Mouse (Mus musculus) forebrain, embryonic 14.5 days (tissue): Measurements from ENCODE around the gene Gemin4. TPM values are rescaled to one million over a fixed set of nuclear protein-coding genes. Genes with fewer than 3 reads are reported as not detected.

Experiments used
- ATAC-seq: fragments of 200-750 bp; cut with Nextera tagmentation; 2 replicates; pipeline ENCODE4 v1.8.0; 2017; ENCODE audit warnings: mild to moderate bottlenecking, moderate library complexity
- DNase-seq: peaks from one replicate; pipeline ENCODE4 v3.0.0-alpha.2; 2015; ENCODE audit warnings: low spot score
- H3K27ac ChIP-seq: fragments of 300-500 bp; sonication (generic); 2 replicates; pipeline ENCODE4 v1.5.1; 2014; ENCODE audit warnings: low read depth, mild to moderate bottlenecking, control low read depth, low read length, moderate library complexity
- H3K27me3 ChIP-seq: fragments of 300-500 bp; sonication (generic); replicated peaks from 2 replicates; pipeline ENCODE4 v1.6.1; 2014; ENCODE audit warnings: low read length, control low read depth, mixed read lengths; ENCODE audit not compliant: control insufficient read depth, insufficient read depth
- H3K36me3 ChIP-seq: fragments of 300-500 bp; sonication (generic); 2 replicates; pipeline ENCODE4 v1.6.1; 2014; ENCODE audit warnings: low read length, control low read depth; ENCODE audit not compliant: control insufficient read depth, insufficient read depth
- H3K4me1 ChIP-seq: fragments of 300-500 bp; sonication (generic); 2 replicates; pipeline ENCODE4 v1.6.1; 2014; ENCODE audit warnings: antibody characterized with exemption, low read length, control low read depth; ENCODE audit not compliant: control insufficient read depth, insufficient read depth
- H3K4me2 ChIP-seq: fragments of 300-500 bp; sonication (generic); 2 replicates; pipeline ENCODE4 v1.6.1; 2014; ENCODE audit warnings: mild to moderate bottlenecking, control low read depth, low read length
- H3K4me3 ChIP-seq: fragments of 300-500 bp; sonication (generic); 2 replicates; pipeline ENCODE4 v1.5.1; 2014; ENCODE audit warnings: low read depth, low read length, control low read depth
- H3K9ac ChIP-seq: fragments of 300-500 bp; sonication (generic); 2 replicates; pipeline ENCODE4 v1.6.1; 2014; ENCODE audit warnings: mild to moderate bottlenecking, low read length, control low read depth, moderate library complexity
- H3K9me3 ChIP-seq: fragments of 300-500 bp; sonication (generic); replicated peaks from 2 replicates; pipeline ENCODE4 v1.6.1; 2016; ENCODE audit warnings: low read length, control low read depth, mixed read lengths; ENCODE audit not compliant: control insufficient read depth
- WGBS: fragments of 180-500 bp; shearing (Covaris S2); extraction: QIAGEN DNeasy Blood & Tissue Kit; methylation state at CpG from one replicate; pipeline ENCODE4 v1.1.7; 2014; 5-methylcytosine and 5-hydroxymethylcytosine counted together
- polyA plus RNA-seq: library from polyadenylated mRNA; unstranded; fragments of >200 nt; fragmentation: Nextera tagmentation; extraction: Ambion mirVana; gene quantifications from 2 replicates; pipeline ENCODE4 v1.2.1, GENCODE M21; 2014

Gemin4 gene
- polyA plus RNA-seq, 1 experiment from 2014 or later: 25.7 TPM

GRCm38 (mm10) chr11:76253918-76254264 lies 36.4 kb upstream of the Gemin4 start:
- no peak overlapping the region for H3K27ac ChIP-seq
- H3K9me3 ChIP-seq: no peaks in the 10 kb centered on the region
- no peak overlapping the region for H3K9ac ChIP-seq
- DNase-seq: no peak
- no peak for ATAC-seq
- H3K4me3 ChIP-seq: no peak overlapping the region
- H3K4me2 ChIP-seq: no peak overlapping the region
- peaks cover 9% of the 10 kb centered on the region for H3K4me1 ChIP-seq
- H3K27me3 ChIP-seq: no peaks in the 10 kb centered on the region
- WGBS: 74% methylated on average over 4 of the region's 4 CpGs
- H3K36me3 ChIP-seq: peaks cover 22% of the 10 kb centered on the region

GRCm38 (mm10) chr11:76253145-76253917 lies 35.9 kb upstream of the Gemin4 start:
- peaks cover 9% of the 10 kb centered on the region for H3K4me1 ChIP-seq
- H3K27ac ChIP-seq: no peak overlapping the region
- H3K36me3 ChIP-seq: peaks cover 26% of the 10 kb centered on the region
- H3K27me3 ChIP-seq: no peaks in the 10 kb centered on the region
- peak; percentile 89 for DNase-seq
- no peak overlapping the region for H3K4me2 ChIP-seq
- no peak overlapping the region for H3K9ac ChIP-seq
- H3K4me3 ChIP-seq: no peak overlapping the region
- no peaks in the 10 kb centered on the region for H3K9me3 ChIP-seq
- peak; percentile 87 for ATAC-seq
- WGBS: 53% methylated on average over 5 of the region's 5 CpGs

GRCm38 (mm10) chr11:76252036-76252435 lies 34.6 kb upstream of the Gemin4 start:
- no peak for ATAC-seq
- H3K4me3 ChIP-seq: no peak overlapping the region
- peaks cover 9% of the 10 kb centered on the region for H3K4me1 ChIP-seq
- no peak overlapping the region for H3K9ac ChIP-seq
- 54% methylated on average over 3 of the region's 3 CpGs for WGBS
- H3K27ac ChIP-seq: no peak overlapping the region; the same call in 1 of the 2 replicates
- H3K4me2 ChIP-seq: no peak overlapping the region
- peaks cover 31% of the 10 kb centered on the region for H3K36me3 ChIP-seq
- H3K9me3 ChIP-seq: no peaks in the 10 kb centered on the region
- no peak for DNase-seq
- no peaks in the 10 kb centered on the region for H3K27me3 ChIP-seq

GRCm38 (mm10) chr11:76247239-76247638 lies 29.8 kb upstream of the Gemin4 start:
- H3K27ac ChIP-seq: no peak overlapping the region
- H3K4me2 ChIP-seq: no peak overlapping the region
- H3K4me3 ChIP-seq: no peak overlapping the region
- no peak for DNase-seq
- H3K27me3 ChIP-seq: no peaks in the 10 kb centered on the region
- 39% methylated on average over 2 of the region's 2 CpGs for WGBS
- H3K9me3 ChIP-seq: no peaks in the 10 kb centered on the region
- no peak overlapping the region for H3K9ac ChIP-seq
- ATAC-seq: no peak
- H3K36me3 ChIP-seq: peaks cover 31% of the 10 kb centered on the region
- H3K4me1 ChIP-seq: peaks cover 8% of the 10 kb centered on the region

- H3K36me3 ChIP-seq: peaks cover 31% of the 10 kb centered on the region
- H3K9me3 ChIP-seq: no peaks in the 10 kb centered on the region
- H3K4me3 ChIP-seq: no peak overlapping the region
- H3K9ac ChIP-seq: no peak overlapping the region
- no peaks in the 10 kb centered on the region for H3K27me3 ChIP-seq
- no peak overlapping the region for H3K27ac ChIP-seq
- ATAC-seq (no peak), DNase-seq (no peak)
- H3K4me1 ChIP-seq: peaks cover 8% of the 10 kb centered on the region
- no peak overlapping the region for H3K4me2 ChIP-seq
Measured at GRCm38 (mm10) chr11:76246439-76246838, 29.0 kb upstream of the Gemin4 start.

GRCm38 (mm10) chr11:76243811-76244546 lies 26.5 kb upstream of the Gemin4 start:
- H3K36me3 ChIP-seq: peaks cover 25% of the 10 kb centered on the region; the same call in 1 of the 2 replicates
- peaks cover 8% of the 10 kb centered on the region for H3K4me1 ChIP-seq
- no peaks in the 10 kb centered on the region for H3K27me3 ChIP-seq
- no peaks in the 10 kb centered on the region for H3K9me3 ChIP-seq
- 3% methylated on average over 34 of the region's 34 CpGs for WGBS
- peak overlapping the region; percentile 89 for H3K4me2 ChIP-seq
- H3K4me3 ChIP-seq: peak overlapping the region; percentile 75
- H3K9ac ChIP-seq: peak overlapping the region; percentile 87
- ATAC-seq (no peak; the same call in 1 of the 2 replicates), DNase-seq (no peak)
- no peak overlapping the region for H3K27ac ChIP-seq

- H3K27me3 ChIP-seq: no peaks in the 10 kb centered on the region
- ATAC-seq (peak; percentile 93), DNase-seq (peak; percentile 96)
- H3K27ac ChIP-seq: 0 out of 2 replicates have a peak within 1 kb of the TSS, but pooled peaks have one; percentile 31
- H3K4me2 ChIP-seq: peak within 1 kb of the TSS; percentile 89
- H3K9me3 ChIP-seq: no peaks in the 10 kb centered on the region
- 1% methylated on average over 59 of the region's 61 CpGs for WGBS
- H3K4me1 ChIP-seq: peaks cover 8% of the 10 kb centered on the region
- H3K4me3 ChIP-seq: peak within 1 kb of the TSS; percentile 75
- peak within 1 kb of the TSS; percentile 87 for H3K9ac ChIP-seq
- H3K36me3 ChIP-seq: peaks cover 20% of the 10 kb centered on the region; the same call in 1 of the 2 replicates
Measured at GRCm38 (mm10) chr11:76242901-76243810, 25.7 kb upstream of the Gemin4 start, which contains the start of the genes Mrm3 and Glod4. Gene Mrm3, plus strand, starts transcription at chr11:76243715. Gene Glod4, minus strand, starts transcription at chr11:76243725.

- Histone ChIP-seq H3K9ac (no peak overlapping the region), H3K4me2 (no peak overlapping the region), H3K36me3 (peaks cover 33% of the 10 kb centered on the region), H3K27ac (no peak overlapping the region), H3K9me3 (no peaks in the 10 kb centered on the region), H3K27me3 (no peaks in the 10 kb centered on the region), H3K4me3 (no peak overlapping the region), H3K4me1 (peaks cover 8% of the 10 kb centered on the region)
- ATAC-seq: no peak
- no peak for DNase-seq
- 97% methylated on average over 2 of the region's 2 CpGs for whole genome bisulfite sequencing
Measured at GRCm38 (mm10) chr11:76239750-76240149, 22.3 kb upstream of the Gemin4 start.
